Mouse (Mus musculus) heart, embryonic 13.5 days (tissue): ENCODE measurements around the gene Boc. TPM values are rescaled to one million over a fixed set of nuclear protein-coding genes. Genes with fewer than 3 reads are reported as not detected.

Source experiments
- ATAC-seq: fragments of 200-750 bp; cut with Nextera tagmentation; 2 replicates; pipeline ENCODE4 v1.8.0; 2017; ENCODE audit warnings: moderate TSS enrichment; ENCODE audit not compliant: insufficient number of reproducible peaks, low FRiP score, low TSS enrichment; ENCODE audit errors: extremely low read depth
- H3K27ac ChIP-seq: fragments of 300-500 bp; sonication (generic); replicated peaks from 2 replicates; pipeline ENCODE4 v1.5.1; 2015; ENCODE audit warnings: moderate library complexity, mild to moderate bottlenecking, inconsistent platforms
- H3K27me3 ChIP-seq: fragments of 300-500 bp; sonication (generic); replicated peaks from 2 replicates; pipeline ENCODE4 v1.6.1; 2015; ENCODE audit warnings: mild to moderate bottlenecking, inconsistent platforms
- H3K36me3 ChIP-seq: fragments of 300-500 bp; sonication (generic); 2 replicates; pipeline ENCODE4 v1.6.1; 2015; ENCODE audit warnings: mild to moderate bottlenecking, inconsistent platforms
- H3K4me1 ChIP-seq: fragments of 300-500 bp; sonication (generic); 2 replicates; pipeline ENCODE4 v1.6.1; 2015; ENCODE audit warnings: inconsistent platforms
- H3K4me2 ChIP-seq: fragments of 300-500 bp; sonication (generic); 2 replicates; pipeline ENCODE4 v1.6.1; 2015; ENCODE audit warnings: inconsistent platforms, mild to moderate bottlenecking, moderate library complexity
- H3K4me3 ChIP-seq: fragments of 300-500 bp; sonication (generic); 2 replicates; pipeline ENCODE4 v1.5.1; 2015; ENCODE audit warnings: moderate library complexity, mild to moderate bottlenecking, inconsistent platforms
- H3K9ac ChIP-seq: fragments of 300-500 bp; sonication (generic); 2 replicates; pipeline ENCODE4 v1.6.1; 2015; ENCODE audit warnings: inconsistent platforms, mild to moderate bottlenecking, moderate library complexity
- H3K9me3 ChIP-seq: fragments of 300-500 bp; sonication (generic); 2 replicates; pipeline ENCODE4 v1.6.1; 2016; ENCODE audit warnings: inconsistent platforms
- WGBS: fragments of 180-500 bp; shearing (Covaris S2); methylation state at CpG from one replicate; pipeline ENCODE4 v1.1.7; 2015; ENCODE audit warnings: mixed read lengths; 5-methylcytosine and 5-hydroxymethylcytosine counted together
- polyA plus RNA-seq: library from polyadenylated mRNA; unstranded; fragments of >200 nt; fragmentation: Nextera tagmentation; extraction: Ambion mirVana; gene quantifications from 2 replicates; pipeline ENCODE4 v1.2.1, GENCODE M21; 2015

Boc gene
- polyA plus RNA-seq, 1 experiment from 2014 or later: 10.0 TPM

DNA sequence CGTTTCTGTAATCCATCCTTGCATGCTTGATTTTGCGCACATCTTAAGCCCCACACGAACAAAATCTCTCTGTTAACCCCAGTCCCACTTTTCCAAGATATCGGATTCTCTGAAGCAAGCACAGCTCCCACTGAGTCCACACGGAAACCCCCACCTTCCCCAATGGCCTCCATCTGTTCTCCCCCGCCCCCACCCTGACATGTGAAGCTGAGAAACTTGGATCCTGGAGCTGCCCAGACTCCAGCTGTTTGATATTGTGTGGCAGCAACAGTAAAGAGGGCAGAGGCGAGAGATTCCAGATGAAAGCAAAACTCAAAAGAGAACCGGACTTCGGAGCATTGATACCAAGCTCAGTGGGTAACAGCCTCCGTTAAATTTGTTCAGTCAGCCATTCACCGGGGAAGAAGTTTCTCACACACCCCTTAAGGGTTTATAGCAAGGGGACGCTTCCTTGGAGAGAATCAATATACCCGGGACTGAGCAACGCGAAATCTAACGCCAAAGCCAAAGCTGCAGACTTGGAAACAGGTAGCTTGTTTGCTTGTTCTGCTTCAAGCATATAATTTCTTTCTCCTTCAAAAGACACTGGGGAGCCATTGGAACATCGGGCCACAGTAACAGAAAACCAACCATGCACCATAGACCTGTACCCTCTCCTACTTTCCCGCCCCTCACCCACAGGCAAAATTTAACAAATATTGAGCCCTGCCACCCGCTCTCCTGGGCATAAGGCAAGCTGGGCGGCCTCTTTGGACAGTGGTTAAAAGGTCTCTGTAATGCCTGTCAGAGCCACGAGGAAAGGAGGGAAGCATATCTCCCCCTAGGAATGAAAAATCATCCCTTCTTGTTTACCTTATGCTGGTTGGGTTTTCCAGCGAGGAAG lies 6.9 kb upstream of the Boc start:
- H3K36me3 ChIP-seq: no peaks in the 10 kb centered on the region
- ATAC-seq: no peak
- H3K4me2 ChIP-seq: peak overlapping the region; percentile 49
- peaks cover 12% of the 10 kb centered on the region for H3K4me1 ChIP-seq
- no peak overlapping the region for H3K27ac ChIP-seq
- H3K4me3 ChIP-seq: no peak overlapping the region
- H3K9ac ChIP-seq: no peak overlapping the region
- H3K27me3 ChIP-seq: peaks cover 12% of the 10 kb centered on the region; the same call in 1 of the 2 replicates
- peaks cover 3% of the 10 kb centered on the region; the same call in 1 of the 2 replicates for H3K9me3 ChIP-seq
- 46% methylated on average over 22 of the region's 22 CpGs for WGBS

DNA sequence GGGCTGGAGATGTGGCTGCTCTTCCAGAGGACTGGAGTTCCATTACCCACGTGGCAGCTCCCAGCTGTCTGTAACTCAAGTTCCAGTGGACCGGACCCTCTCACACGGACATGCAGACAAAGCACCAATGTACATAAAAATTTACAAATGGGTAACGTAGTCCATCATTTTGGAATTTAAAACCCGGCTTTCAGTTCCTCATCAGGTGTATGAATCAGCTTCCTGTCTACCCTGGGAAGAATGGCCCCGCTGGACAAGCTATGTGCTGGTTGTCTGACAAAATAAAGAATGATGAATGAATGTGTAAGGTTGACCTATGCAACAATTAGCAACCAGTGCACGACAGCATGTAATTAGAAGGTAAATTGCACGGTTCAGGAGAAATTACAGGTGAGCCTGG lies 5.7 kb upstream of the Boc start:
- Histone ChIP-seq H3K4me2 (no peak overlapping the region), H3K36me3 (no peaks in the 10 kb centered on the region), H3K4me1 (peaks cover 13% of the 10 kb centered on the region), H3K27me3 (peaks cover 12% of the 10 kb centered on the region; the same call in 1 of the 2 replicates), H3K4me3 (no peak overlapping the region), H3K9ac (no peak overlapping the region), H3K9me3 (no peaks in the 10 kb centered on the region), H3K27ac (no peak overlapping the region)
- 69% methylated on average over 8 of the region's 8 CpGs for WGBS
- ATAC-seq: no peak

DNA sequence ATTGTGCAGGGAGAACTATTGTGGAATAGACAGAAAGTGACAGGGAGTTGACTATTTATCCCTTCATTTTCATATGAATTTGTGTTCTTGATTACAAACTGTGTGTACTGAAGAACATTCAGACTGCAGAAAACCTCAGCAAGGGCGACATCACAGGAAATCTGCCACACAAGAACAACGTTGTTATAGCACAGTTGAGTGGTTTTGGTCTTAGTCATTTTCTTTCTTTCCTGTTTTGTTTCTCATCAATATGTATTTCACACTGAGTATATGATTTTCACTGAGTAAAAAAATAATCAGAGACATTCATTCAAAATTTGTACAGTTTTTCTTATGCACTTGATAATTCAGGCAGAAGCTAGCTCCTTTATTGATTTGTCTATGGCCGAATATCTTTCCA lies 3.4 kb upstream of the Boc start:
- H3K4me3 ChIP-seq: no peak overlapping the region
- no peak for ATAC-seq
- WGBS: 67% methylated on average over 3 of the region's 3 CpGs
- peaks cover 19% of the 10 kb centered on the region for H3K4me1 ChIP-seq
- no peaks in the 10 kb centered on the region for H3K36me3 ChIP-seq
- H3K9me3 ChIP-seq: no peaks in the 10 kb centered on the region
- no peak overlapping the region for H3K4me2 ChIP-seq
- H3K9ac ChIP-seq: no peak overlapping the region
- H3K27me3 ChIP-seq: peaks cover 12% of the 10 kb centered on the region; the same call in 1 of the 2 replicates
- H3K27ac ChIP-seq: no peak overlapping the region

DNA sequence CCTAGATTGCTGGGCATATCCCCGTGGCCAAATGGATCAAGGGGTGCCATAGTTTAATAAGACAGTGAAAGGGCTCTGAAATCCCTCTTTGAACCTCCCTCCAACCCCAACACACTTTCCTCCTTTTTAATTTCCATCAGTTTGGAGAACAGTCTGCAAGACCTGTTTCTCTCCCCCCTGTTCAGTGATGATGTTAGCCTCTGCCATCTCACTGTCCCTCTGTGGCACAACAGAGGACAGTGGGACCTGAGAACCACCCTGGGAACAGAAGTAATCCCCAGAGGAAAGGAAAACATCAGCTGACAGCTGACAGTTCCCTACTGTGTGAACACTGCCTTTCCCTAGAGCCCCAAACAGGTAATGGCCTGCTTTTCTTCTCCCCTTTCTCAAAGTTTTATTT lies 1.5 kb upstream of the Boc start:
- no peak for ATAC-seq
- Histone ChIP-seq H3K36me3 (no peaks in the 10 kb centered on the region), H3K9ac (no peak overlapping the region), H3K4me1 (peaks cover 19% of the 10 kb centered on the region), H3K9me3 (no peaks in the 10 kb centered on the region), H3K4me2 (no peak overlapping the region), H3K27me3 (peaks cover 12% of the 10 kb centered on the region; the same call in 1 of the 2 replicates), H3K4me3 (no peak overlapping the region), H3K27ac (no peak overlapping the region)
- 30% methylated on average over 1 of the region's 1 CpGs for WGBS

DNA sequence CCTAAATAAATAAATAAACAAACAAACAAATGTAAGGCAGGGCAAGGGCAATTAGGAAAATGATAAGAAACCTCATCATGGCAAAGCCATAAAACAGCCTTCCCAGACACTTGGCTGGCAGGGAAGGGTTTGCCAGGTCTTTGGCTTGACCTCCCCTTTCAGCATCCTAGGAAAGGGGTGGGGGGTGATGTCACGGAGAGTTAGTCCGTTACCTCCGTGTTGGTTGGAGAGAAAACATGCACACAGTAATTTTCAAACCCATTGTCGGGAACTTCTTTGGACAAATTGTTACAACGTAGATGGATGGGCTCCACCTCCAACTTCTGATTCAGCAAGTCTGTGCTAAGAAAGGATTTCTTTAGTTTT lies 616 bp upstream of the Boc start:
- WGBS: 26% methylated on average over 5 of the region's 5 CpGs
- peak overlapping the region; percentile 79 for H3K4me2 ChIP-seq
- peaks cover 22% of the 10 kb centered on the region for H3K4me1 ChIP-seq
- H3K9me3 ChIP-seq: no peaks in the 10 kb centered on the region
- H3K27ac ChIP-seq: no peak overlapping the region
- peak overlapping the region; percentile 85 for H3K4me3 ChIP-seq
- H3K9ac ChIP-seq: peak overlapping the region; percentile 93; the same call in 1 of the 2 replicates
- ATAC-seq: no peak
- peaks cover 7% of the 10 kb centered on the region; the same call in 1 of the 2 replicates for H3K27me3 ChIP-seq
- H3K36me3 ChIP-seq: no peaks in the 10 kb centered on the region

DNA sequence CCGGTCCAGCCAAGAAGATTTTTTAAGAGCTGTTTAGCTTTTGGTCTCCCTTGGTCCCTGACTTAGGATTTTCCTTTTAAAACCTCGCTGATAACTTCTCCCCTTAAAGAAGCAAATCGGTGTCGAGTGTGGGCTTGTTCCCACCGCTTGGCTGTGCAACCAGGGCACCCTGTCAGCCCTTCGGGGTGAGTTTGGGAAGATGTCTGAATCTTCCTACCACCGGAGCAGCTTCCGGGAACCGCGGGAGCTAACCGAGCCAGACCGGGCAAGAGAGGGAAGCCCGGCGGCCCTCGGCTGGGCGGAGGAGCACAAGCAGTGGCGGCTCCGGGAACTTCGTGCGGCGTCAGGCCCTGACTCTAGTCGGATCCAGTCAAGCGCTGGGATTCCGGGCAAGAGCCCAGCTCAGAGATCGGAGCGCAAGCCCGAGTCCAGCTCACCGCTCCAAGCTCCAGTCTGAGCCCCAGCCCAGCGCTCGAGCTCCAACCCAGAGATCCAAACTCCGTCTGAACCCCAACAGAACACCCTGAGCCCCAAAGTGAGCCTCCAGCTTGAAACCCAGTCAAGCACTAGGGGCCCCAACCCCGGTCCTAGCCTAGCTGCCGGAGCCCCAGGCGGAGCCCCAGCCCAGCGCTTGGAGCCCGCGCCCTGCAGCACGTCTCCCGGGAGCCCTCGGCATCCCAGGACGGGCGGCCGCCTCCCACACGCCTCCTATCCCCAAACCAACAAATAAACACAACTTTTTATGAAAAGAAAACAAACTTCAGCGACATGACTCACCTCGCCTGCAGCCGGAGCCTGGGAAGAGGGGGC lies 831 bp downstream of the Boc start:
- WGBS: 1% methylated on average over 46 of the region's 47 CpGs
- Histone ChIP-seq H3K4me3 (peak overlapping the region; percentile 85), H3K9ac (peak overlapping the region; percentile 93), H3K27me3 (no peaks in the 10 kb centered on the region), H3K27ac (peak overlapping the region; percentile 86), H3K4me2 (peak overlapping the region; percentile 79), H3K4me1 (peaks cover 30% of the 10 kb centered on the region), H3K9me3 (no peaks in the 10 kb centered on the region), H3K36me3 (no peaks in the 10 kb centered on the region)
- peak; percentile 61 for ATAC-seq

DNA sequence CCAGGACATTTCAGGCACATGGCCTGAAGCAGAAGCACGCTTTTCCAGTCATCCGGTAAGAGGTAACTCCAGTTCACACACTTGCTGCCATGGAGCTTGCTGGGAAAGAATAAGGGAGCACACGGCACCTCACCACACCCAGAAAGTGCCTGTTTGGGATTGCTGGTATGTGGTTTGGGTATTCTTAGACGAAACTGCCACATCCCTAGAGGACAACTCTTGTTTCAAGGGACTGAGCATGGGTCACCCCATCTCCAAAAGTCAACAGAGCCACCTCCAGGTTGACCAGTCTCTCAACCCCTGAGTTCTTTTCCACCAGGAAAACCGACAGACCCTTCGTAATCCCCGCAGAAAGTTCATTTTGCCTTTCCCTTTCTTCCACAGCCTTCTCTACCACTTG lies 1.6 kb downstream of the Boc start:
- Histone ChIP-seq H3K4me1 (peaks cover 37% of the 10 kb centered on the region), H3K27ac (peak overlapping the region; percentile 86)
- no peak for ATAC-seq

DNA sequence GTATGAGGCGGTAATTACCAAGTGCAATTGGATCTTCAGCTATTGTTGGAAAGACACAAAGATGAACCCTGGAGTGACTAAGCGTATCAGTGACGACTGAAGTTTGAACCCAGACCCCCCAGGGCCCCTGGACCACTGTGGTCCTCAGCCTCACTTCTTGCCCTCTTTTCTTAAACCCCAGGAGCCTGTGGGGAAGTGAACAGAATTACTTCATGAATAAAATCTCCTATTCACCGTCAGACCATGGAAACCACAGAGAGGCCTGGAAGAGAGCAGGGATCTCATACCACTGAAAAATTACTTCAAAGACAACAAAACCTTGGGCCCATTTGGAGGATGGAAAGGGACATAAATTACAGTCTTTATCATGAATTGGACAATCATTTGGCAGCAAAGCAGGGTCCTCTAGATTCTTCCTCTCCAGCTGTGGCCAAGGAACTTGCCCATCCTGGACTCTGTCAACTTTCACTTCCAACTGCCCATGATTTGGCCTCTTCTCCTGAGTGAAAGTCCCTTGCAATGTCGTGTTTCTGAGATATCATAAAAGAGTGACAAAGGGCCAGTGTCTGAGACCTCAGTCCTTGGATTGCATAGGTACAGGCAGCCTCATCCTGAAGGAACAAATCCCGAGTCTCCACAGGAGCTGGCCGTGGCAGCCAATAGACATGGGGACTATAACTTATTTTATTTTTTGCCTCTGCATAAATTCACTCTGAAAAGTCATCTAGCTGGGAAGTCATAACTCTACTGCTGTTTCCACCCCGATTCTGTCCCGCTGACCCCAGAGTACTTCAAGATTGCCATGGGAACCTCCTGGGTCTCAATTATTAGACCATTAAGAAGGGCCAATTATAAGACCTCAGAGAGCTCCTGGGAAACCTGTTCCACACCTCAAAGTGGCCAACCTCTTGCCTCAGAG lies 2.6 kb downstream of the Boc start:
- Histone ChIP-seq H3K36me3 (no peaks in the 10 kb centered on the region), H3K4me2 (peak overlapping the region; percentile 79), H3K27me3 (no peaks in the 10 kb centered on the region), H3K4me1 (peaks cover 47% of the 10 kb centered on the region), H3K4me3 (peak overlapping the region; percentile 85), H3K9me3 (no peaks in the 10 kb centered on the region), H3K9ac (peak overlapping the region; percentile 93; the same call in 1 of the 2 replicates), H3K27ac (peak overlapping the region; percentile 86; the same call in 1 of the 2 replicates)
- 65% methylated on average over 9 of the region's 9 CpGs for WGBS
- no peak for ATAC-seq

More for the DNA sequence above, 1.6 kb downstream of the Boc start:
- H3K27me3 ChIP-seq: no peaks in the 10 kb centered on the region
- H3K36me3 ChIP-seq: no peaks in the 10 kb centered on the region
- no peaks in the 10 kb centered on the region for H3K9me3 ChIP-seq
- WGBS: 44% methylated on average over 7 of the region's 7 CpGs
- peak overlapping the region; percentile 85 for H3K4me3 ChIP-seq
- H3K9ac ChIP-seq: peak overlapping the region; percentile 93
- H3K4me2 ChIP-seq: peak overlapping the region; percentile 79

DNA sequence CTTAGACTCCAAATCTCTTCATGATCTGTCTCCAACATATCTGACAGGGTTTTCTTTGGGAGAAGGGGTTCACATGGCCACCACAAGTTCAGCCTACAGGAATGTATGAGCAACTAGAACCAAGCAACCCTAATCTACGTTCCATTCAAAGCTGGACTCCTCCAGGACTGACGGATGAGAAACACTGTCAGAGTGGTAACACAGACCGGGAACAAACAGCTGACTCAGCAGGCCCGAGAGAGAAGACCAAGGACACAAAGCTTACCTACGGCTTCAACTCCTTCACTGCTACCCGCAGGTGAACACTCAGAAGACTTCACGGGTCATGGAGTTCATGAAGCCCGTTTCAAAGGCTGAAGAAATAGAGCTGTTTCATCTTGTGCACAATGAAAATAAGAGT lies 4.8 kb downstream of the Boc start:
- Histone ChIP-seq H3K4me1 (peaks cover 62% of the 10 kb centered on the region), H3K4me3 (no peak overlapping the region), H3K27me3 (no peaks in the 10 kb centered on the region), H3K27ac (no peak overlapping the region), H3K9me3 (no peaks in the 10 kb centered on the region), H3K4me2 (no peak overlapping the region), H3K36me3 (peaks cover 4% of the 10 kb centered on the region; the same call in 1 of the 2 replicates), H3K9ac (no peak overlapping the region)
- ATAC-seq: no peak
- 66% methylated on average over 8 of the region's 8 CpGs for WGBS

DNA sequence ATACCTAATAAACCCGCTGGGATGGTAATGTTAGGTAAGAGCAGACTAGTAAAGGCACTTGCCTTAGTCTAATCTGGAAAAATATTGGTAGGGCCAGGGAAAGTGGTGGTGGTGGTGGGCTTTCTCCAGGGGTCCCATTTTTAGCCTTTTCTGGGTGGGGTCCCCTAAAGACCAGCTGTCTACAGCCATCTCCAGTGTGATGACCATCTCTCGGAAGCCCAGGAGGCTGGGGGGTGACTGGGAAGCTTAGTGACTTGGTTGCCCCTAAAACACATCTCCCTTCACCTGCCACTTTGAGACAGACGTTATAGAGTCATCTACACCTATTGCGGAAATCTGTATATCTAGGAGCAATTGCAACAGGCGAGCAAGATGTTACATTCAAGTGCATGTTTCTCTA lies 6.0 kb downstream of the Boc start:
- no peaks in the 10 kb centered on the region for H3K9me3 ChIP-seq
- no peak overlapping the region for H3K4me3 ChIP-seq
- no peak overlapping the region for H3K4me2 ChIP-seq
- H3K4me1 ChIP-seq: peaks cover 62% of the 10 kb centered on the region
- no peak overlapping the region for H3K27ac ChIP-seq
- H3K36me3 ChIP-seq: peaks cover 12% of the 10 kb centered on the region
- H3K27me3 ChIP-seq: no peaks in the 10 kb centered on the region
- no peak for ATAC-seq
- H3K9ac ChIP-seq: no peak overlapping the region
- WGBS: 78% methylated on average over 5 of the region's 5 CpGs
